Mouse (Mus musculus) lung, adult 2 months (tissue): ENCODE measurements at regions not wholly inside any gene's neighbourhood (a gene's known extent, or its start where the extent isn't known, plus 50 kb on each side); places are given as distances from the start of the nearest gene placed in this dataset.

ENCODE experiments used
- CTCF ChIP-seq: fragments of 200-500 bp; IDR thresholded peaks from 2 replicates; pipeline ENCODE4 v1.5.1; 2011; ENCODE audit warnings: mild to moderate bottlenecking, low read length, control low read depth; ENCODE audit not compliant: insufficient read depth
- POLR2A ChIP-seq: fragments of 200-500 bp; IDR thresholded peaks from 2 replicates; pipeline ENCODE4 v1.6.1; 2011; ENCODE audit warnings: low read depth, mild to moderate bottlenecking, control low read depth, low read length, borderline replicate concordance; ENCODE audit errors: extremely low read depth

GRCm38 (mm10) chr17:79421618-79422017 lies 66.7 kb upstream of the Cdc42ep3 start:
- TF ChIP-seq POLR2A (no peak), CTCF (no peak)
